Mouse (Mus musculus): ENCODE results near the gene Lpp.

DNA sequence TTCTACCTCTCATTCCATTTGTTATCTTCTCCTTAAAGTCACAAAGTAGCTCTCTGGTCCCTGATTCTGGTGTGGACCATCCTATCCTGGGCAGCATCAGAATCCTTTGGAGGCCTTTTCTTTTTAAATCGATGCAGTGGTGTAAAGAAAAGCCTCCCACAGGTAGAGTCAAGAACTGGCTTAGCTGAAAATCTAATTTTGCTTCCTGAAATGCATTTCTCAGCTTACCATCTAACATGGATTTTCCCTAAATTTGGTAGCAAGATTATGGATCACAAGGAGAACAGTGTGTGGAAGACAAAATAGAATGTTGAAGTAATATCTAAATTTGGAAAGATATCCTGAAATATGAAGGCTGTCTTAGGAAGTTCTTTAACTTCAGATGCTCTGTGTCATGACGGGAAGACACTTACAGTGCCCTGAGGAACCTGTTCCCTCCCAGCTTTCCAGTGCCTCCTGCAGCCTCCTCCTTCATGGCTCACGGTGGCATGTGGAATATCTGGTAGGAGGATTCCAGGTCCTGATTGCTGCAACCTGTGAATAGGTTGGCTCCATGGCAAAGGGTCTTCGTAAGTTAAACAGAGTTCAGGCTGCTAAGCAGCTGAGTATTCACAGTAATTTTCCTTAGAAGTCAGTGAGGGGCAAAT, 251.6 kb downstream of the Lpp start:
- no peak for TF ChIP-seq CTCF (IDR thresholded peaks at IDR 0.05; ENCODE audit: control insufficient read depth, insufficient read depth, insufficient replicate concordance, low read depth, low read length)
- TF ChIP-seq POLR2A (IDR thresholded peaks at IDR 0.05; ENCODE audit: control insufficient read depth, low read depth, low read length): no peak

Measured in testis, adult 2 months (tissue).